Mouse (Mus musculus): ENCODE measurements around the gene Chd9. TPM values are rescaled to one million over a fixed set of nuclear protein-coding genes. Genes with fewer than 3 reads are reported as not detected.

Gene Chd9
- total and polyA plus RNA-seq, 2 experiments from 2014 or later: 103 to 112 TPM

GRCm38 (mm10) chr8:90936840-90937239 is 108.7 kb downstream of the Chd9 start:
- Histone ChIP-seq H3K27ac (no peak overlapping the region), H3K27me3 (ENCODE audit: insufficient read depth, low read length) (no peaks in the 10 kb centered on the region), H3K4me1 (ENCODE audit: insufficient read depth, low read length) (no peaks in the 10 kb centered on the region), H3K4me3 (ENCODE audit: low read length) (no peak overlapping the region), H3K9ac (replicated peaks; ENCODE audit: low read length) (no peak overlapping the region), H3K4me2 (ENCODE audit: low read depth, low read length) (no peak overlapping the region), H3K9me3 (ENCODE audit: low read length) (no peaks in the 10 kb centered on the region), H3K36me3 (ENCODE audit: insufficient read depth, low read length) (peaks cover 5% of the 10 kb centered on the region; the same call in 1 of the 2 replicates)
- ATAC-seq (no peak), DNase-seq (ENCODE audit: low spot score) (peak; percentile 28)
- WGBS: 46% methylated on average over 1 of the region's 1 CpGs
- peak; percentile 47 for TF ChIP-seq CTCF (IDR thresholded peaks at IDR 0.05; ENCODE audit: low read depth)

GRCm38 (mm10) chr8:90938352-90938930 is 110.3 kb downstream of the Chd9 start:
- Histone ChIP-seq H3K4me3 (ENCODE audit: low read length) (no peak overlapping the region), H3K27me3 (ENCODE audit: insufficient read depth, low read length) (no peaks in the 10 kb centered on the region), H3K9me3 (ENCODE audit: low read length) (no peaks in the 10 kb centered on the region), H3K27ac (no peak overlapping the region), H3K4me1 (ENCODE audit: insufficient read depth, low read length) (no peaks in the 10 kb centered on the region), H3K4me2 (ENCODE audit: low read depth, low read length) (no peak overlapping the region), H3K36me3 (ENCODE audit: insufficient read depth, low read length) (peaks cover 2% of the 10 kb centered on the region; the same call in 1 of the 2 replicates), H3K9ac (replicated peaks; ENCODE audit: low read length) (no peak overlapping the region)
- WGBS: 69% methylated on average over 4 of the region's 4 CpGs
- DNase-seq (ENCODE audit: low spot score): no peak
- TF ChIP-seq CTCF (IDR thresholded peaks at IDR 0.05; ENCODE audit: low read depth): no peak
- ATAC-seq: no peak

- no peak for TF ChIP-seq CTCF (IDR thresholded peaks at IDR 0.05; ENCODE audit: low read depth)
- DNase-seq (ENCODE audit: low spot score) (no peak), ATAC-seq (no peak)
- Histone ChIP-seq H3K4me2 (ENCODE audit: low read depth, low read length) (no peak overlapping the region), H3K27me3 (ENCODE audit: insufficient read depth, low read length) (no peaks in the 10 kb centered on the region), H3K4me1 (ENCODE audit: insufficient read depth, low read length) (no peaks in the 10 kb centered on the region), H3K27ac (no peak overlapping the region), H3K36me3 (ENCODE audit: insufficient read depth, low read length) (no peaks in the 10 kb centered on the region; the same call in 1 of the 2 replicates), H3K4me3 (ENCODE audit: low read length) (no peak overlapping the region), H3K9ac (replicated peaks; ENCODE audit: low read length) (no peak overlapping the region), H3K9me3 (ENCODE audit: low read length) (no peaks in the 10 kb centered on the region)
- WGBS: 94% methylated on average over 1 of the region's 1 CpGs
These were observed 111.7 kb downstream of the Chd9 start for GRCm38 (mm10) chr8:90939867-90940266.

- Histone ChIP-seq H3K4me3 (ENCODE audit: low read length) (no peak overlapping the region), H3K36me3 (ENCODE audit: insufficient read depth, low read length) (no peaks in the 10 kb centered on the region), H3K9me3 (ENCODE audit: low read length) (no peaks in the 10 kb centered on the region), H3K9ac (replicated peaks; ENCODE audit: low read length) (no peak overlapping the region), H3K27ac (no peak overlapping the region), H3K4me2 (ENCODE audit: low read depth, low read length) (no peak overlapping the region), H3K27me3 (ENCODE audit: insufficient read depth, low read length) (no peaks in the 10 kb centered on the region), H3K4me1 (ENCODE audit: insufficient read depth, low read length) (no peaks in the 10 kb centered on the region)
- DNase-seq (ENCODE audit: low spot score) (no peak), ATAC-seq (no peak)
- 87% methylated on average over 4 of the region's 4 CpGs for WGBS
- no peak for TF ChIP-seq CTCF (IDR thresholded peaks at IDR 0.05; ENCODE audit: low read depth)
These were observed 115.6 kb downstream of the Chd9 start for GRCm38 (mm10) chr8:90943770-90944169.

- WGBS: under 1% methylated on average over 21 of the region's 21 CpGs
- H3K4me1 ChIP-seq (ENCODE audit: insufficient read depth, low read length): peaks cover 7% of the 10 kb centered on the region; the same call in 1 of the 2 replicates
These were observed 126.9 kb downstream of the Chd9 start for GRCm38 (mm10) chr8:90954802-90955760.

GRCm38 (mm10) chr8:90955761-90956136 is 127.6 kb downstream of the Chd9 start:
- H3K27me3 ChIP-seq (ENCODE audit: insufficient read depth, low read length): no peaks in the 10 kb centered on the region
- no peaks in the 10 kb centered on the region for H3K9me3 ChIP-seq (ENCODE audit: low read length)
- peak overlapping the region; percentile 78 for H3K9ac ChIP-seq (replicated peaks; ENCODE audit: low read length)
- peak overlapping the region; percentile 90 for H3K4me2 ChIP-seq (ENCODE audit: low read depth, low read length)
- peaks cover 13% of the 10 kb centered on the region for H3K4me1 ChIP-seq (ENCODE audit: insufficient read depth, low read length)
- ATAC-seq: no peak
- TF ChIP-seq CTCF (IDR thresholded peaks at IDR 0.05; ENCODE audit: low read depth): no peak
- H3K36me3 ChIP-seq (ENCODE audit: insufficient read depth, low read length): no peaks in the 10 kb centered on the region
- H3K27ac ChIP-seq: peak overlapping the region; percentile 99
- DNase-seq (ENCODE audit: low spot score): no peak
- H3K4me3 ChIP-seq (ENCODE audit: low read length): peak overlapping the region; percentile 45

More at GRCm38 (mm10) chr8:90954802-90955760, 126.9 kb downstream of the Chd9 start:
- TF ChIP-seq CTCF (IDR thresholded peaks at IDR 0.05; ENCODE audit: low read depth): peak; percentile 73
- H3K9ac ChIP-seq (replicated peaks; ENCODE audit: low read length): peak overlapping the region; percentile 78
- DNase-seq (ENCODE audit: low spot score): peak; percentile 92
- peak overlapping the region; percentile 99 for H3K27ac ChIP-seq
- peak; percentile 98 for ATAC-seq
- H3K4me3 ChIP-seq (ENCODE audit: low read length): peak overlapping the region; percentile 45
- no peaks in the 10 kb centered on the region for H3K9me3 ChIP-seq (ENCODE audit: low read length)
- no peaks in the 10 kb centered on the region for H3K27me3 ChIP-seq (ENCODE audit: insufficient read depth, low read length)
- peak overlapping the region; percentile 90 for H3K4me2 ChIP-seq (ENCODE audit: low read depth, low read length)
- no peaks in the 10 kb centered on the region for H3K36me3 ChIP-seq (ENCODE audit: insufficient read depth, low read length)

All from hindbrain, postnatal 0 days (tissue).